Mouse (Mus musculus) erythroblast, embryonic 14.5 days (primary cell): Measurements from ENCODE around the gene Cep78.

Source experiments
- GATA1 ChIP-seq: IDR thresholded peaks from 2 replicates; pipeline ENCODE4 v1.6.1; 2012; ENCODE audit warnings: low read length, inconsistent platforms, mixed read lengths
- TAL1 ChIP-seq: IDR thresholded peaks from 3 replicates; pipeline ENCODE4 v1.6.1; 2012; ENCODE audit warnings: low read length, inconsistent platforms, mixed read lengths

- TF ChIP-seq GATA1, result no peak
- no peak for TF ChIP-seq TAL1
Observed at GRCm38 (mm10) chr19:15946663-15947062, 38.1 kb downstream of the Cep78 start.
